Mouse (Mus musculus) hindbrain, embryonic 14.5 days (tissue): ENCODE measurements around the gene Pde11a. TPM values are rescaled to one million over a fixed set of nuclear protein-coding genes. Genes with fewer than 3 reads are reported as not detected.

Experiments used
- ATAC-seq: fragments of 200-750 bp; cut with Nextera tagmentation; 2 replicates; pipeline ENCODE4 v1.8.0; 2017; ENCODE audit warnings: moderate number of reproducible peaks, mild to moderate bottlenecking, moderate TSS enrichment, moderate library complexity; ENCODE audit not compliant: low FRiP score
- DNase-seq: peaks from one replicate; pipeline ENCODE4 v3.0.0-alpha.2; 2015; ENCODE audit warnings: low spot score
- H3K27ac ChIP-seq: fragments of 300-500 bp; sonication (generic); 2 replicates; pipeline ENCODE4 v1.5.1; 2014; ENCODE audit warnings: mild to moderate bottlenecking, moderate library complexity
- H3K27me3 ChIP-seq: fragments of 300-500 bp; sonication (generic); 2 replicates; pipeline ENCODE4 v1.6.1; 2014; ENCODE audit warnings: mild to moderate bottlenecking, low read length, mixed read lengths; ENCODE audit not compliant: control insufficient read depth, insufficient read depth
- H3K36me3 ChIP-seq: fragments of 300-500 bp; sonication (generic); replicated peaks from 2 replicates; pipeline ENCODE4 v1.6.1; 2014; ENCODE audit not compliant: control insufficient read depth, insufficient read depth
- H3K4me1 ChIP-seq: fragments of 300-500 bp; sonication (generic); replicated peaks from 2 replicates; pipeline ENCODE4 v1.6.1; 2014; ENCODE audit warnings: antibody characterized with exemption, low read length, mixed read lengths; ENCODE audit not compliant: control insufficient read depth, insufficient read depth
- H3K4me2 ChIP-seq: fragments of 300-500 bp; sonication (generic); replicated peaks from 2 replicates; pipeline ENCODE4 v1.6.1; 2014; ENCODE audit warnings: mild to moderate bottlenecking, moderate library complexity
- H3K4me3 ChIP-seq: fragments of 300-500 bp; sonication (generic); replicated peaks from 2 replicates; pipeline ENCODE4 v1.5.1; 2014; ENCODE audit warnings: mild to moderate bottlenecking, low read length
- H3K9ac ChIP-seq: fragments of 300-500 bp; sonication (generic); 2 replicates; pipeline ENCODE4 v1.6.1; 2014
- H3K9me3 ChIP-seq: fragments of 300-500 bp; sonication (generic); 2 replicates; pipeline ENCODE4 v1.6.1; 2016; ENCODE audit warnings: low read length; ENCODE audit not compliant: control insufficient read depth
- WGBS: fragments of 180-500 bp; shearing (Covaris S2); extraction: QIAGEN DNeasy Blood & Tissue Kit; methylation state at CpG from one replicate; pipeline ENCODE4 v1.1.7; 2014; 5-methylcytosine and 5-hydroxymethylcytosine counted together
- polyA plus RNA-seq: library from polyadenylated mRNA; unstranded; fragments of >200 nt; fragmentation: Nextera tagmentation; extraction: Ambion mirVana; gene quantifications from 2 replicates; pipeline ENCODE4 v1.2.1, GENCODE M21; 2014

Pde11a gene
- polyA plus RNA-seq, 1 experiment from 2014 or later: 1.7 TPM

- Histone ChIP-seq H3K27me3 (no peaks in the 10 kb centered on the region), H3K9me3 (no peaks in the 10 kb centered on the region), H3K4me2 (no peak overlapping the region), H3K9ac (no peak overlapping the region), H3K36me3 (no peaks in the 10 kb centered on the region), H3K27ac (peak overlapping the region; percentile 61; the same call in 1 of the 2 replicates), H3K4me1 (peaks cover 51% of the 10 kb centered on the region), H3K4me3 (no peak overlapping the region)
- WGBS: 55% methylated on average over 6 of the region's 6 CpGs
- DNase-seq (no peak), ATAC-seq (no peak)
Measured at GRCm38 (mm10) chr2:75991581-75992205, 346.9 kb downstream of the Pde11a start.

GRCm38 (mm10) chr2:75990885-75991539, 347.6 kb downstream of the Pde11a start:
- Histone ChIP-seq H3K27me3 (no peaks in the 10 kb centered on the region), H3K9me3 (no peaks in the 10 kb centered on the region), H3K4me1 (peaks cover 53% of the 10 kb centered on the region), H3K36me3 (no peaks in the 10 kb centered on the region), H3K27ac (peak overlapping the region; percentile 95; the same call in 1 of the 2 replicates), H3K9ac (no peak overlapping the region), H3K4me3 (no peak overlapping the region), H3K4me2 (no peak overlapping the region)
- DNase-seq (no peak), ATAC-seq (no peak)
- WGBS: 52% methylated on average over 13 of the region's 13 CpGs

- no peak for ATAC-seq
- H3K9ac ChIP-seq: peak overlapping the region; percentile 58; the same call in 1 of the 2 replicates
Measured at GRCm38 (mm10) chr2:75989694-75990093, 348.9 kb downstream of the Pde11a start.

GRCm38 (mm10) chr2:75988779-75989363, 349.7 kb downstream of the Pde11a start:
- Histone ChIP-seq H3K9me3 (no peaks in the 10 kb centered on the region), H3K9ac (peak overlapping the region; percentile 58), H3K36me3 (no peaks in the 10 kb centered on the region), H3K27me3 (no peaks in the 10 kb centered on the region), H3K4me2 (peak overlapping the region; percentile 40), H3K4me1 (peaks cover 56% of the 10 kb centered on the region), H3K27ac (peak overlapping the region; percentile 95), H3K4me3 (no peak overlapping the region)
- ATAC-seq (peak; percentile 65), DNase-seq (peak; percentile 60)
- WGBS: 29% methylated on average over 7 of the region's 7 CpGs

More at GRCm38 (mm10) chr2:75989694-75990093, 348.9 kb downstream of the Pde11a start:
- no peaks in the 10 kb centered on the region for H3K27me3 ChIP-seq
- H3K4me2 ChIP-seq: peak overlapping the region; percentile 40; the same call in 1 of the 2 replicates
- H3K36me3 ChIP-seq: no peaks in the 10 kb centered on the region
- peaks cover 56% of the 10 kb centered on the region for H3K4me1 ChIP-seq
- no peak overlapping the region for H3K4me3 ChIP-seq
- WGBS: 63% methylated on average over 4 of the region's 4 CpGs
- peak overlapping the region; percentile 95 for H3K27ac ChIP-seq
- H3K9me3 ChIP-seq: no peaks in the 10 kb centered on the region
- DNase-seq: no peak

- Histone ChIP-seq H3K4me3 (no peak overlapping the region), H3K9ac (peak overlapping the region; percentile 58)
- DNase-seq: peak; percentile 69
Measured at GRCm38 (mm10) chr2:75988378-75988777, 350.2 kb downstream of the Pde11a start.

GRCm38 (mm10) chr2:75987739-75988138, 350.8 kb downstream of the Pde11a start:
- Histone ChIP-seq H3K4me3 (no peak overlapping the region), H3K27me3 (no peaks in the 10 kb centered on the region), H3K9me3 (no peaks in the 10 kb centered on the region), H3K27ac (peak overlapping the region; percentile 95), H3K4me1 (peaks cover 50% of the 10 kb centered on the region), H3K36me3 (no peaks in the 10 kb centered on the region), H3K9ac (no peak overlapping the region), H3K4me2 (no peak overlapping the region)
- DNase-seq (no peak), ATAC-seq (no peak)
- 71% methylated on average over 9 of the region's 9 CpGs for WGBS

More at GRCm38 (mm10) chr2:75988378-75988777, 350.2 kb downstream of the Pde11a start:
- peak overlapping the region; percentile 40 for H3K4me2 ChIP-seq
- H3K36me3 ChIP-seq: no peaks in the 10 kb centered on the region
- no peaks in the 10 kb centered on the region for H3K27me3 ChIP-seq
- ATAC-seq: peak; percentile 64
- H3K9me3 ChIP-seq: no peaks in the 10 kb centered on the region
- peaks cover 51% of the 10 kb centered on the region for H3K4me1 ChIP-seq
- 40% methylated on average over 4 of the region's 4 CpGs for WGBS
- peak overlapping the region; percentile 95 for H3K27ac ChIP-seq

- Histone ChIP-seq H3K27ac (peak overlapping the region; percentile 68), H3K9ac (0 out of 2 replicates have a peak overlapping the region, but pooled peaks have one; percentile 7)
Measured at GRCm38 (mm10) chr2:75985124-75985523, 353.4 kb downstream of the Pde11a start.

GRCm38 (mm10) chr2:75983847-75984246, 354.7 kb downstream of the Pde11a start:
- Histone ChIP-seq H3K4me3 (no peak overlapping the region), H3K4me2 (no peak overlapping the region), H3K27me3 (no peaks in the 10 kb centered on the region), H3K27ac (no peak overlapping the region), H3K9ac (no peak overlapping the region), H3K4me1 (peaks cover 25% of the 10 kb centered on the region), H3K9me3 (no peaks in the 10 kb centered on the region), H3K36me3 (no peaks in the 10 kb centered on the region)
- WGBS: 54% methylated on average over 3 of the region's 3 CpGs
- no peak for DNase-seq
- ATAC-seq: no peak

More at GRCm38 (mm10) chr2:75985124-75985523, 353.4 kb downstream of the Pde11a start:
- DNase-seq (peak; percentile 79), ATAC-seq (peak; percentile 66; the same call in 1 of the 2 replicates)
- Histone ChIP-seq H3K36me3 (no peaks in the 10 kb centered on the region), H3K4me1 (peaks cover 36% of the 10 kb centered on the region), H3K4me3 (no peak overlapping the region), H3K4me2 (0 out of 2 replicates have a peak overlapping the region, but pooled peaks have one; percentile 8), H3K27me3 (no peaks in the 10 kb centered on the region), H3K9me3 (no peaks in the 10 kb centered on the region)
- 3% methylated on average over 2 of the region's 2 CpGs for WGBS

GRCm38 (mm10) chr2:75983091-75983490, 355.5 kb downstream of the Pde11a start:
- no peaks in the 10 kb centered on the region for H3K9me3 ChIP-seq
- H3K9ac ChIP-seq: no peak overlapping the region
- no peak overlapping the region for H3K27ac ChIP-seq
- DNase-seq: no peak
- 98% methylated on average over 3 of the region's 3 CpGs for WGBS
- no peak overlapping the region for H3K4me3 ChIP-seq
- no peak overlapping the region for H3K4me2 ChIP-seq
- H3K4me1 ChIP-seq: peaks cover 17% of the 10 kb centered on the region
- H3K27me3 ChIP-seq: no peaks in the 10 kb centered on the region
- ATAC-seq: no peak
- H3K36me3 ChIP-seq: no peaks in the 10 kb centered on the region
